Mouse (Mus musculus): ENCODE results near the gene Ltbp3.

Ltbp3 gene

GRCm38 (mm10) chr19:5806051-5806808 lies 65.5 kb downstream of the Ltbp3 start:
- DNase-seq (ENCODE audit: low spot score in 2 of 2): no peak

- DNase-seq (ENCODE audit: low spot score in 2 of 2): no peak
Measured at GRCm38 (mm10) chr19:5806809-5807205, 66.1 kb downstream of the Ltbp3 start.

GRCm38 (mm10) chr19:5807740-5808139 lies 67.0 kb downstream of the Ltbp3 start:
- no peak for DNase-seq (ENCODE audit: low spot score in 2 of 2)
